Mouse (Mus musculus): ENCODE data around the gene Gtf2a1l.

DNA sequence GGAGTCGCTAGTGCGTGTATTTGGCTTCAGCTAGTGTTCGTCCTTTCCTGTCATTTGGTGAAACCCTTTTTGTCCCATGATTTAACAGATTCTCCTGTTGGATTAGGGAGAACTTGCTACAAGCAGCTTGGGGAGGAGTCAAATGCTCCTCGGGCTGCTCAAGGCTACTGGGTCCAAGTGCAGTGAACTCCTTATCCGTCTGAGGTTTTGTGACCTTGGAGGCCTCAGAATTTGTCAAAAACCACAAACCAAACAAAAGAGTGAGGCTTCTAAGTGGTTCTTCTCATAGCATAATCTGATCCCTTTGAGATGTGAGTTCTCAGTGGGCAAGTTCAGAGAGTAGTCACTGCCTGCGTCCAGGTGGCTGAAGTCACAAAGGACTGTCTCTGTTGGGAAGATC lies 87.3 kb downstream of the Gtf2a1l start:
- TF ChIP-seq POLR2A (IDR thresholded peaks at IDR 0.05; ENCODE audit: low read depth, low read length) (no peak), CTCF (IDR thresholded peaks at IDR 0.05; ENCODE audit: borderline replicate concordance, insufficient read depth, low read length) (no peak)
